Mouse (Mus musculus): ENCODE measurements at regions not wholly inside any gene's neighbourhood (a gene's known extent, or its start where the extent isn't known, plus 50 kb on each side); places are given as distances from the start of the nearest gene placed in this dataset.

- no peaks in the 10 kb centered on the region for H3K36me3 ChIP-seq (ENCODE audit: control insufficient read depth, insufficient read depth, low read length)
- no peak overlapping the region for H3K4me2 ChIP-seq (replicated peaks; ENCODE audit: low read depth, low read length)
- H3K9me3 ChIP-seq (ENCODE audit: control insufficient read depth, low read depth, low read length) = no peaks in the 10 kb centered on the region
- H3K27me3 ChIP-seq (ENCODE audit: control insufficient read depth, insufficient read depth, low read length) = no peaks in the 10 kb centered on the region
- ATAC-seq (ENCODE audit: insufficient number of reproducible peaks, insufficient read depth, low FRiP score, low read depth) = no peak
- H3K9ac ChIP-seq (replicated peaks; ENCODE audit: low read depth, low read length) = no peak overlapping the region
- H3K4me3 ChIP-seq (ENCODE audit: low read depth, low read length) = no peak overlapping the region
- no peaks in the 10 kb centered on the region for H3K4me1 ChIP-seq (ENCODE audit: control insufficient read depth, insufficient read depth, low read length)
- 39% methylated on average over 4 of the region's 4 CpGs for WGBS
- H3K27ac ChIP-seq (ENCODE audit: low read length) = no peak overlapping the region
Observed at GRCm38 (mm10) chr7:136159136-136159535, 443.0 kb upstream of the Mki67 start.

DNA sequence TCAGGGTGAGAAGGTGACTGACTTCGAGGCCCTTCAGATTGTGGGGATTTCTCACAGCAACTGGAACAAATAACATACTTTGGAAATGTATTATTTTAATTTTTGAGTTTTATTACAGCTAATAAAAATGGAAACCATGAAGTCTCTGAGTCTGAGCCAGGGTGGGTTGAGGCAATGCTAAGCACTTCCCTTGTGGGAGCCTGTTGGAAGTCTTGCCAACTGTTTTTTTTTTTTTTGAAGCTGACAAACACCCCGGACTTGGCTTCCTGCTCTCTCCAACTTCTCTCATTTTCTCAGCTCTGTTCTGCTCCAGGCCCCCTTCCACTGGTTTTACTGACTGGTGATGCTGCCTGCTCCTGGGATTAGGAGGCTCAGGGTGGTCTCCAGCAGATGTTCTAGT is 445.4 kb upstream of the Mki67 start:
- no peaks in the 10 kb centered on the region for H3K36me3 ChIP-seq (ENCODE audit: control insufficient read depth, insufficient read depth, low read length)
- H3K4me3 ChIP-seq (ENCODE audit: low read depth, low read length) = no peak overlapping the region
- no peaks in the 10 kb centered on the region for H3K9me3 ChIP-seq (ENCODE audit: control insufficient read depth, low read depth, low read length)
- no peaks in the 10 kb centered on the region for H3K4me1 ChIP-seq (ENCODE audit: control insufficient read depth, insufficient read depth, low read length)
- no peak overlapping the region for H3K4me2 ChIP-seq (replicated peaks; ENCODE audit: low read depth, low read length)
- no peaks in the 10 kb centered on the region for H3K27me3 ChIP-seq (ENCODE audit: control insufficient read depth, insufficient read depth, low read length)
- no peak overlapping the region for H3K27ac ChIP-seq (ENCODE audit: low read length)
- WGBS = 88% methylated on average over 2 of the region's 2 CpGs
- no peak overlapping the region for H3K9ac ChIP-seq (replicated peaks; ENCODE audit: low read depth, low read length)
- ATAC-seq (ENCODE audit: insufficient number of reproducible peaks, insufficient read depth, low FRiP score, low read depth) = no peak

DNA sequence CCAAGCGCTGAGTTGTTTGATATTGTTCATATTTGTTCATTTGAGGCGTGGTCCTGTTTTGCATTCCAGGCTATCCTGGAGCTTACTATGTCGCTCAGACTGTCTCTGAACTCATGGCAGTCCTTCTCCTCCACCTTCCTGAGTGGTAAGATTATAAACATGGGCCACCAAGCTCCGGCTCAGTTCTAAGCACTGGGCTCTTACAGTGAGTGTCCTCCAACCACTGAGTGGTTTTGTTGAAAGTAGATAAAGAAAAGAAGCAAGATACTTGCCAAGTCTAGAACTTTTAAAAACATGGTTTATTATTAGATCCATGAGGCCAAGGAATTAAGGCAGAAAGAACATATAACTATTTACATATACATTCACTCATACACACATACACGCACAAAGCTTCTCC is 448.7 kb upstream of the Mki67 start:
- Histone ChIP-seq H3K36me3 (ENCODE audit: control insufficient read depth, insufficient read depth, low read length) (no peaks in the 10 kb centered on the region), H3K4me1 (ENCODE audit: control insufficient read depth, insufficient read depth, low read length) (no peaks in the 10 kb centered on the region), H3K9me3 (ENCODE audit: control insufficient read depth, low read depth, low read length) (no peaks in the 10 kb centered on the region), H3K9ac (replicated peaks; ENCODE audit: low read depth, low read length) (no peak overlapping the region), H3K4me2 (replicated peaks; ENCODE audit: low read depth, low read length) (no peak overlapping the region), H3K27me3 (ENCODE audit: control insufficient read depth, insufficient read depth, low read length) (no peaks in the 10 kb centered on the region), H3K4me3 (ENCODE audit: low read depth, low read length) (no peak overlapping the region), H3K27ac (ENCODE audit: low read length) (no peak overlapping the region)
- 70% methylated on average over 5 of the region's 5 CpGs for WGBS
- ATAC-seq (ENCODE audit: insufficient number of reproducible peaks, insufficient read depth, low FRiP score, low read depth) = no peak

- Histone ChIP-seq H3K9ac (replicated peaks; ENCODE audit: low read depth, low read length) (no peak overlapping the region), H3K36me3 (ENCODE audit: control insufficient read depth, insufficient read depth, low read length) (no peaks in the 10 kb centered on the region), H3K9me3 (ENCODE audit: control insufficient read depth, low read depth, low read length) (no peaks in the 10 kb centered on the region), H3K4me2 (replicated peaks; ENCODE audit: low read depth, low read length) (no peak overlapping the region), H3K27ac (ENCODE audit: low read length) (no peak overlapping the region), H3K4me1 (ENCODE audit: control insufficient read depth, insufficient read depth, low read length) (no peaks in the 10 kb centered on the region), H3K4me3 (ENCODE audit: low read depth, low read length) (no peak overlapping the region), H3K27me3 (ENCODE audit: control insufficient read depth, insufficient read depth, low read length) (no peaks in the 10 kb centered on the region)
- 75% methylated on average over 4 of the region's 4 CpGs for WGBS
- no peak for ATAC-seq (ENCODE audit: insufficient number of reproducible peaks, insufficient read depth, low FRiP score, low read depth)
Observed at GRCm38 (mm10) chr7:136169261-136169660, 453.1 kb upstream of the Mki67 start.

DNA sequence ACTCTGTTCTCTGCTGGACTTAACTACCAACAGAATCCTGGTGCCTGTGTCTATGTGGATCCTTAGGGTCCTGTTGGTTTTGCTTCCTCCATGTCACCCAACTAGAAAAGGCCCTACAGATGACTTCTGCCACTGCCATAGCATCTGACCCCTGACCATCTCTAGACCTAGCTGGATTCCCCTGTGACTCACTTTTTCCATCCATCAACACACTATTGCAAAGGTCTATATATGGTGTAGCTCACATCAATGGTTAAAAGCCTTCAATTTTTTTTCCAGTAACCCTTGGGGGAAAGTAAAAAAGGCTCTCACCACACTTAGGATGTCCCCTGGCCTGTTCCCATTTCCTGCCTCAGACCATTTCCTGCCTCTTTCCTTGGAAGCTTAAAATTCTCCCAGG is 460.2 kb upstream of the Mki67 start:
- H3K4me3 ChIP-seq (ENCODE audit: low read depth, low read length) = no peak overlapping the region
- no peak for ATAC-seq (ENCODE audit: insufficient number of reproducible peaks, insufficient read depth, low FRiP score, low read depth)

GRCm38 (mm10) chr7:136180996-136181395 is 464.8 kb upstream of the Mki67 start:
- H3K27me3 ChIP-seq (ENCODE audit: control insufficient read depth, insufficient read depth, low read length) = no peaks in the 10 kb centered on the region
- no peaks in the 10 kb centered on the region for H3K9me3 ChIP-seq (ENCODE audit: control insufficient read depth, low read depth, low read length)
- ATAC-seq (ENCODE audit: insufficient number of reproducible peaks, insufficient read depth, low FRiP score, low read depth) = no peak
- no peak overlapping the region for H3K9ac ChIP-seq (replicated peaks; ENCODE audit: low read depth, low read length)
- no peaks in the 10 kb centered on the region for H3K36me3 ChIP-seq (ENCODE audit: control insufficient read depth, insufficient read depth, low read length)
- H3K4me3 ChIP-seq (ENCODE audit: low read depth, low read length) = no peak overlapping the region
- H3K4me2 ChIP-seq (replicated peaks; ENCODE audit: low read depth, low read length) = no peak overlapping the region
- H3K27ac ChIP-seq (ENCODE audit: low read length) = no peak overlapping the region
- 60% methylated on average over 6 of the region's 6 CpGs for WGBS
- peaks cover 8% of the 10 kb centered on the region; the same call in 1 of the 2 replicates for H3K4me1 ChIP-seq (ENCODE audit: control insufficient read depth, insufficient read depth, low read length)

More for the DNA sequence above, 460.2 kb upstream of the Mki67 start:
- Histone ChIP-seq H3K27ac (ENCODE audit: low read length) (no peak overlapping the region), H3K36me3 (ENCODE audit: control insufficient read depth, insufficient read depth, low read length) (no peaks in the 10 kb centered on the region), H3K4me1 (ENCODE audit: control insufficient read depth, insufficient read depth, low read length) (peaks cover 5% of the 10 kb centered on the region; the same call in 1 of the 2 replicates), H3K4me2 (replicated peaks; ENCODE audit: low read depth, low read length) (no peak overlapping the region), H3K27me3 (ENCODE audit: control insufficient read depth, insufficient read depth, low read length) (no peaks in the 10 kb centered on the region), H3K9me3 (ENCODE audit: control insufficient read depth, low read depth, low read length) (no peaks in the 10 kb centered on the region), H3K9ac (replicated peaks; ENCODE audit: low read depth, low read length) (no peak overlapping the region)

DNA sequence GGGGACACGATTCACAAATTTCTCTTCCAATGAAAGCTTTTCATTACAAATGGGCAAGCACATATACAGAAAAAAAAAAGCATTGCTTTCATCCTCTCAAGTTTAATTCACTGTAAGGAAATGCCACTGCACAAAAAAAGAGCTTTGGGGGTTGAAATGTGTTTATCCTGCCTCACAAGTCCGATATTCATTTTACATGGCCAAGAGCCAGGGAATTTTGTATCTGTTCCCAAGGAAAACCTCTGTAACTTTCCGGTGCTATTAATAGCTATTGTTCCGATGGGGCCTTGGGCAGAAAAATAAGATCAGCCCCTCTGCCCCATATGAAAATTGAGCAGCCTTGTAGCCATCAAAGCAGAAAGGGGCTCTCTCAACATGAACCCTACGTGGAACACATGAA is 465.9 kb upstream of the Mki67 start:
- no peak overlapping the region for H3K4me3 ChIP-seq (ENCODE audit: low read depth, low read length)
- H3K36me3 ChIP-seq (ENCODE audit: control insufficient read depth, insufficient read depth, low read length) = no peaks in the 10 kb centered on the region
- H3K9me3 ChIP-seq (ENCODE audit: control insufficient read depth, low read depth, low read length) = no peaks in the 10 kb centered on the region
- peaks cover 8% of the 10 kb centered on the region; the same call in 1 of the 2 replicates for H3K4me1 ChIP-seq (ENCODE audit: control insufficient read depth, insufficient read depth, low read length)
- no peak for ATAC-seq (ENCODE audit: insufficient number of reproducible peaks, insufficient read depth, low FRiP score, low read depth)
- no peak overlapping the region for H3K4me2 ChIP-seq (replicated peaks; ENCODE audit: low read depth, low read length)
- 44% methylated on average over 5 of the region's 5 CpGs for WGBS
- H3K9ac ChIP-seq (replicated peaks; ENCODE audit: low read depth, low read length) = no peak overlapping the region
- no peaks in the 10 kb centered on the region for H3K27me3 ChIP-seq (ENCODE audit: control insufficient read depth, insufficient read depth, low read length)
- H3K27ac ChIP-seq (ENCODE audit: low read length) = peak overlapping the region; percentile 27; the same call in 1 of the 2 replicates

- Histone ChIP-seq H3K27ac (ENCODE audit: low read length) (no peak overlapping the region), H3K36me3 (ENCODE audit: control insufficient read depth, insufficient read depth, low read length) (no peaks in the 10 kb centered on the region), H3K4me1 (ENCODE audit: control insufficient read depth, insufficient read depth, low read length) (no peaks in the 10 kb centered on the region), H3K9ac (replicated peaks; ENCODE audit: low read depth, low read length) (no peak overlapping the region), H3K27me3 (ENCODE audit: control insufficient read depth, insufficient read depth, low read length) (no peaks in the 10 kb centered on the region), H3K4me3 (ENCODE audit: low read depth, low read length) (no peak overlapping the region), H3K4me2 (replicated peaks; ENCODE audit: low read depth, low read length) (no peak overlapping the region), H3K9me3 (ENCODE audit: control insufficient read depth, low read depth, low read length) (no peaks in the 10 kb centered on the region)
- ATAC-seq (ENCODE audit: insufficient number of reproducible peaks, insufficient read depth, low FRiP score, low read depth) = no peak
- WGBS = 88% methylated on average over 17 of the region's 17 CpGs
Observed at GRCm38 (mm10) chr7:136196424-136197160, 480.4 kb upstream of the Mki67 start.

GRCm38 (mm10) chr7:136208879-136209278 is 492.7 kb upstream of the Mki67 start:
- 77% methylated on average over 12 of the region's 12 CpGs for WGBS
- H3K9me3 ChIP-seq (ENCODE audit: control insufficient read depth, low read depth, low read length) = no peaks in the 10 kb centered on the region
- H3K4me1 ChIP-seq (ENCODE audit: control insufficient read depth, insufficient read depth, low read length) = 0 out of 2 replicates have a peak, but pooled peaks cover 7% of the 10 kb centered on the region
- H3K9ac ChIP-seq (replicated peaks; ENCODE audit: low read depth, low read length) = no peak overlapping the region
- no peak overlapping the region for H3K4me3 ChIP-seq (ENCODE audit: low read depth, low read length)
- no peak overlapping the region for H3K4me2 ChIP-seq (replicated peaks; ENCODE audit: low read depth, low read length)
- H3K27ac ChIP-seq (ENCODE audit: low read length) = no peak overlapping the region
- H3K36me3 ChIP-seq (ENCODE audit: control insufficient read depth, insufficient read depth, low read length) = no peaks in the 10 kb centered on the region
- ATAC-seq (ENCODE audit: insufficient number of reproducible peaks, insufficient read depth, low FRiP score, low read depth) = no peak
- no peaks in the 10 kb centered on the region for H3K27me3 ChIP-seq (ENCODE audit: control insufficient read depth, insufficient read depth, low read length)
